Mouse (Mus musculus) neural tube, embryonic 11.5 days (tissue): ENCODE results near the gene Gm20671. TPM values are rescaled to one million over a fixed set of nuclear protein-coding genes. Genes with fewer than 3 reads are reported as not detected.
"Not testable (repeated sequence)": the region's sequence is repeated elsewhere in the genome, so short reads cannot be mapped to it uniquely, and the experiment has no call there.

Experiments
- ATAC-seq: fragments of 200-750 bp; cut with Nextera tagmentation; 2 replicates; pipeline ENCODE4 v1.8.0; 2017; ENCODE audit warnings: moderate number of reproducible peaks, mild to moderate bottlenecking, moderate TSS enrichment, moderate library complexity; ENCODE audit not compliant: insufficient read depth, low FRiP score, low TSS enrichment
- DNase-seq: peaks from one replicate; pipeline ENCODE4 v3.0.0-alpha.2; 2015; ENCODE audit warnings: low spot score
- H3K27ac ChIP-seq: fragments of 300-500 bp; sonication (generic); 2 replicates; pipeline ENCODE4 v1.5.1; 2014; ENCODE audit warnings: low read depth, mild to moderate bottlenecking, low read length
- H3K27me3 ChIP-seq: fragments of 300-500 bp; sonication (generic); 2 replicates; pipeline ENCODE4 v1.6.1; 2014; ENCODE audit warnings: mild to moderate bottlenecking, low read length, mixed read lengths; ENCODE audit not compliant: control insufficient read depth, insufficient read depth
- H3K36me3 ChIP-seq: fragments of 300-500 bp; sonication (generic); 2 replicates; pipeline ENCODE4 v1.6.1; 2014; ENCODE audit warnings: mild to moderate bottlenecking, low read length, moderate library complexity, mixed read lengths; ENCODE audit not compliant: control insufficient read depth, insufficient read depth
- H3K4me1 ChIP-seq: fragments of 300-500 bp; sonication (generic); 2 replicates; pipeline ENCODE4 v1.6.1; 2014; ENCODE audit warnings: low read length, mixed read lengths; ENCODE audit not compliant: control insufficient read depth, insufficient read depth
- H3K4me2 ChIP-seq: fragments of 300-500 bp; sonication (generic); 2 replicates; pipeline ENCODE4 v1.6.1; 2014; ENCODE audit warnings: low read depth, mild to moderate bottlenecking, moderate library complexity
- H3K4me3 ChIP-seq: fragments of 300-500 bp; sonication (generic); 2 replicates; pipeline ENCODE4 v1.5.1; 2014; ENCODE audit warnings: low read depth, low read length
- H3K9ac ChIP-seq: fragments of 300-500 bp; sonication (generic); 2 replicates; pipeline ENCODE4 v1.6.1; 2014; ENCODE audit warnings: mild to moderate bottlenecking, low read length
- H3K9me3 ChIP-seq: fragments of 300-500 bp; sonication (generic); 2 replicates; pipeline ENCODE4 v1.6.1; 2016; ENCODE audit warnings: low read length; ENCODE audit not compliant: control insufficient read depth
- WGBS: fragments of 180-500 bp; shearing (Covaris S2); extraction: QIAGEN DNeasy Blood & Tissue Kit; methylation state at CpG from one replicate; pipeline ENCODE4 v1.1.7; 2014; 5-methylcytosine and 5-hydroxymethylcytosine counted together
- polyA plus RNA-seq: library from polyadenylated mRNA; unstranded; fragments of >200 nt; fragmentation: Nextera tagmentation; extraction: Ambion mirVana; gene quantifications from 2 replicates; pipeline ENCODE4 v1.2.1, GENCODE M21; 2014

Gene Gm20671
- polyA plus RNA-seq, 1 experiment from 2014 or later: not detected

DNA sequence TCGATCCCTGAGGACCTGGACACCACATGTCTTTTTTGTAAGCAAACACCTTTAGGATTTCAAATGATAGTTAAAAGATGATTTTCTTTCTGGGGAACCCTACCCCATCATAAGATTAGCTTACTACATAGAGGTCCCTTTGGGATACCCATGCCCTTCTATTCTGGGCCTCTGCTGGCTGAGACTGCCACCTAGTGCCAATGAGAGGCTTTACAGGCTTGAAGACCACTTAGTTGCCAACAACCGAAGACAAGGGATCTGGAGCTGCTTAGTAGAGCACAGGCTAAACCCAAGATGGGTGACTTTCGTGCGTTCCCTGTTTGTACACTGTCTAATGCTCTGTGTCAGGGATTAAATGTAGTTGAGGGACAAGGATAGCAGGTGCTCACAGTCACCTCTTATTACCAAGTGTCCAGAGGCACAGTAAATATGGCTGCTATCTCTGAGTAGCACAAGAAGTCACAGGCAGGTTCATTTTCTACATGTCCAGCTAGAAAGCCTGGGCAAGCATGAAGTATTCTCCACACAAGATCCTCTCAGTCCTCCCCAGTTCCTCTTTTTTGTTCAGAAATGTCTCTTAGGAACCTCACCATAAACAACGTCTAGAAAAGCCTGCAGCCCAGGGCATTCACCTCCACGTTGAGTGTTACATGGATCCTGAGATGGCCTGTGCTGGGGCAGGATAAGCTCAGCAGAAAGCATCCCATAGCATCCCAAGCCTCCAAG is 79.1 kb downstream of the Gm20671 start:
- Histone ChIP-seq H3K4me2 (no peak overlapping the region), H3K9ac (no peak overlapping the region), H3K4me1 (peaks cover 5% of the 10 kb centered on the region; the same call in 1 of the 2 replicates), H3K9me3 (no peaks in the 10 kb centered on the region), H3K4me3 (no peak overlapping the region), H3K27me3 (no peaks in the 10 kb centered on the region), H3K27ac (no peak overlapping the region), H3K36me3 (no peaks in the 10 kb centered on the region)
- no peak for ATAC-seq
- WGBS: 71% methylated on average over 6 of the region's 6 CpGs
- DNase-seq: peak; percentile 38

DNA sequence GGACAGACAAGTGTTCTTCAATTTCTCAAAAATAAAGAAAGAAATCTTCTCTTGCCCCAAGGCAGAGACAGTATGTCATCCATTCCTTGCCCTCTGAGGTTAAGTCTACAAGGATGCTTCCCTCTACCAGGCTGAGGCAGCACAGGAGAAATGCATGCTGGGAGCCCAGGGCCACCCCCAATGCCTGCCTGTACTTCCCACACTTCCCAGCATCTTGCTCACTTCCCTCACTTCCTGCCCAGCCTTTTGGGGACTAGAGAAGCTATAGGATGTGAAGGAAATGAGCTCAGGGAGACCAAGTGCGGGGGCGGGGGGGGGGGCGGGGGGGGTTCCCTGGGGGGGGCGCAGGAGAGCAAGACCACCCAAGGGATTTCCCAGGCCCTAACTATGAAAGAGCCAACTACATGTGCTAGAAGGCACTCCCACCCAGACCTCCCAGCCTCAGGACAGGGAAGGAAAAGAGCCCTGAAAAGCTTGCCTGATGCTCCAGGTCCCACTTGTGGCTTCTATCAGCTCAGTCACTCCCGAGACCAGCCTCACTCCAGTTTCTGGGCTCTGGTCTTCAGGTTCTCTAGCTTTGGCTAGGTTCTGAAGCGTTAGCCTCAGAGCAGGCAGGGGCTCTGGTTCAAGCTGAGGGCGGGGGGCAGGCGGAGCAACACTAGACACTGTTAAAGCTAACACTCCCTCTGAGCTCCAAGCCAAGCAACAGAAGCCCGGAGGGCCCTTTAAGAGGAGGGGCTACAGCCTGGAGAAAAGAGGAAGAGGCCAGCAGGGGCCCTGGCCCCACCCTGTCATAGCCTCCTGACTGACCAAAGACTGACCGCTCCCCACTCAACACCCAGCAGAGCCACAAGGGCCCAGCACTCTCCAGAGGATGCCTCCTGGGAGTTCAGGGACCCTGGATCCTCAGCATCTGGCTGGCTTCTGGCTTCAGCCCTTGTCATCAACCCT is 80.9 kb downstream of the Gm20671 start:
- WGBS: 5% methylated on average over 9 of the region's 10 CpGs
- H3K4me2 ChIP-seq: peak overlapping the region; percentile 27
- ATAC-seq: no peak; the same call in 1 of the 2 replicates
- H3K4me3 ChIP-seq: peak overlapping the region; percentile 26
- no peaks in the 10 kb centered on the region for H3K27me3 ChIP-seq
- H3K27ac ChIP-seq: no peak overlapping the region
- peak; percentile 57 for DNase-seq
- no peaks in the 10 kb centered on the region for H3K36me3 ChIP-seq
- H3K4me1 ChIP-seq: peaks cover 5% of the 10 kb centered on the region; the same call in 1 of the 2 replicates
- H3K9me3 ChIP-seq: no peaks in the 10 kb centered on the region
- H3K9ac ChIP-seq: peak overlapping the region; percentile 26

DNA sequence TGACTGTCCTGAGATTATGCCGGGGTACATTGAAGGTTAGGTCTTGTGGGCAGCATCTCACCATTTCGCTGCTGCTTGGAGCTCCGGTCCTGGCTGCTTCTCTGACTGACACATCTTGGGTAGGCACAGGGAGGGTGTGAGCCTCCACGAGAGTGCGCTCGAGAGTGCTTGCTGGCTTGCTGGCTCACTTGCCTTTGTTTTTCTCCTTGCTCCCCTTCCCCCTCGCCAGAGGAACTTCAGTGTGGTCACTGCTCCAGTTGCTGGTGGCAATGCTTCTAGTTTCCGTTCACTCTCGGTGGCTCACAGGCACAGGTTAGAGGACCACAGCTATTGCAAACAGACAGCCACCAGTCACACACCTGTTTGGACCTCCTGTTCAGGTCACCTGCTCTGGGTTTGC is 84.8 kb downstream of the Gm20671 start:
- no peak overlapping the region for H3K9ac ChIP-seq
- ATAC-seq (no peak), DNase-seq (no peak)
- 68% methylated on average over 9 of the region's 9 CpGs for WGBS
- no peak overlapping the region for H3K4me3 ChIP-seq
- H3K27me3 ChIP-seq: no peaks in the 10 kb centered on the region
- no peak overlapping the region for H3K27ac ChIP-seq
- no peak overlapping the region for H3K4me2 ChIP-seq
- H3K36me3 ChIP-seq: no peaks in the 10 kb centered on the region
- H3K4me1 ChIP-seq: peaks cover 5% of the 10 kb centered on the region; the same call in 1 of the 2 replicates
- no peaks in the 10 kb centered on the region for H3K9me3 ChIP-seq

DNA sequence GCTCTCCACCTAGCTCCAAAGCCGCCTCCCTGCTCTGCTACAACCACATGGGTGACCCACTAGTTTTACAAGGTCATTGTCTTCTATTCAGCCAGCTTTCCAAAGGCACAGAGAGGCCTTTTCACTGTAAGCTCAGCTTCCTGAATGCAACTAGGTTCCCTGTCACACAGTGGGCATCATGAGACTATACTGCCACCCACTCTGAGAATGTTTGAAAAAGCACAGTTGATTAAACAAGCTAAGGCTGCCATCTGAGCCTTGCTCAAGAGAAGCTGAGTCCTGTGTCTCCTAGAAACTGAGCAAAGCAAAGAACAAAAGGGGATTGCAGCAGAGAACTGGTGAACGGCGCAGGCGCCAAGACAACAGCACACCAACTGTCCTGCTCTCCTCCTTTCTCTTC is 85.5 kb downstream of the Gm20671 start:
- H3K4me1 ChIP-seq, H3K9me3 ChIP-seq, H3K4me3 ChIP-seq, DNase-seq, H3K36me3 ChIP-seq, H3K9ac ChIP-seq, ATAC-seq, H3K4me2 ChIP-seq, H3K27me3 ChIP-seq, H3K27ac ChIP-seq: not testable (repeated sequence)
- 76% methylated on average over 4 of the region's 4 CpGs for WGBS

DNA sequence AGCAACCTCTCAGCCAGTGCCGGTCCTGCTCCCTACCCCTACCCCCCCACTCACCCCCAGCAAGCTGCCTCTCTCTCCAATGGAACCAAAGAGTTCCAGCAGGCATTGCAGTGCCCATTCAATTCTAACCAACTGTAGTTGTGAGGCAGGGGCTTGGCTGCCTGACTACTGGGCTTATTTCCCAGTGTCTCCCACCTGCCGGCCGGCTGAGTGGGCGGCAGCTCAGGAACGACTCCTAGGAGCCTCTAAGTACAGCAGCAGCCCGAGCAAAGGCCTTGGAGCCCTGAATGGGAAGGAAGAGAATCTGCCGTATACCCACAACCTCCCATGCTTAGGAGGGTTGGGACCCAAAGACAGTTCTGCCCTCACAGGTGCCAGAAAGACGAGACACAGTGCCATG is 86.1 kb downstream of the Gm20671 start:
- not testable (repeated sequence) for H3K4me1 ChIP-seq, ATAC-seq, H3K9ac ChIP-seq, H3K27ac ChIP-seq, H3K27me3 ChIP-seq, DNase-seq, H3K36me3 ChIP-seq, H3K4me3 ChIP-seq, H3K9me3 ChIP-seq, H3K4me2 ChIP-seq
- 93% methylated on average over 8 of the region's 8 CpGs for WGBS

DNA sequence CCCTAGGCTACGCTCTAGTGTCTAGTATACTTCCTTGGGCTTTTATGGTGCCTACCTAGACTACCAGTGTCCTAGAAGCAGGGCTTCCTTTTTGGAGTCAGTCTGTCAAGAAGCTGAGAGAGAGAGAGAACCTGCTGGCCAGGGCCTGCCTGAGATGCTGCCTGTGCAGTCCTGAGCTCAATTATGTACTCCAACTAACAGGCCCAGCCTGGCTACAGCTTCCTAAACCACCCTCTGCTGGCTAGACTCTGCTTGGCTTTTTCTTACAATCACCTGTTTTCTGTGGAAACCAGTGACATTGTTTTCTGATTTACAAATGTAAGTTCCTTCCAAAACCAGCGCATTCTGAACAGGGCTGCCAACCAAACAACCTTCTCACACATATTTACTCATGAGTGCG is 86.8 kb downstream of the Gm20671 start:
- 96% methylated on average over 3 of the region's 3 CpGs for WGBS

DNA sequence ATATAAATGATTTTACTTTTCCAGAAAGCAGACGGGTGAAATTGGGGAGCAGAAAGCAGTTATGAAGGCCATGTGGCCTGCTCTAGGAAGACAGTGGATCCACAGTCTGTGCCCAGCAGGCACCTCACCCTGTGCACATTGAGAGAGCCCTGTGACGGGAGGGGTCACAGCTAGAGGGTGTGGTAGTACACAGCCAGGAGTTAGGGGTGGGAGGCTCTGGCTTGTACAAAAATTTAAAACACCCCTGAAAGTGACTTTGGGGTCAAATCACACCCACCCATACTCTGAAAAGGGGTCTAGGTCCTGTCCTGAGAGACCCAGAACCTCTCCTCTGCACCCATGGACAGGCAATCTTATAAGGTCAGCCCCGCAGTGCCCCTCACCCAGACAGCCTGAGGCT is 90.1 kb downstream of the Gm20671 start:
- peak; percentile 48; the same call in 1 of the 2 replicates for ATAC-seq
- not testable (repeated sequence) for H3K9me3 ChIP-seq, H3K9ac ChIP-seq, H3K27ac ChIP-seq, H3K27me3 ChIP-seq, DNase-seq, H3K36me3 ChIP-seq, H3K4me3 ChIP-seq, H3K4me2 ChIP-seq, H3K4me1 ChIP-seq
- WGBS: 89% methylated on average over 3 of the region's 3 CpGs

More for the DNA sequence above, 86.8 kb downstream of the Gm20671 start:
- no peak overlapping the region for H3K4me3 ChIP-seq
- H3K27me3 ChIP-seq: no peaks in the 10 kb centered on the region
- no peak overlapping the region for H3K27ac ChIP-seq
- no peaks in the 10 kb centered on the region for H3K36me3 ChIP-seq
- DNase-seq (no peak), ATAC-seq (no peak)
- no peaks in the 10 kb centered on the region for H3K9me3 ChIP-seq
- H3K4me2 ChIP-seq: no peak overlapping the region
- H3K9ac ChIP-seq: no peak overlapping the region
- H3K4me1 ChIP-seq: no peaks in the 10 kb centered on the region

DNA sequence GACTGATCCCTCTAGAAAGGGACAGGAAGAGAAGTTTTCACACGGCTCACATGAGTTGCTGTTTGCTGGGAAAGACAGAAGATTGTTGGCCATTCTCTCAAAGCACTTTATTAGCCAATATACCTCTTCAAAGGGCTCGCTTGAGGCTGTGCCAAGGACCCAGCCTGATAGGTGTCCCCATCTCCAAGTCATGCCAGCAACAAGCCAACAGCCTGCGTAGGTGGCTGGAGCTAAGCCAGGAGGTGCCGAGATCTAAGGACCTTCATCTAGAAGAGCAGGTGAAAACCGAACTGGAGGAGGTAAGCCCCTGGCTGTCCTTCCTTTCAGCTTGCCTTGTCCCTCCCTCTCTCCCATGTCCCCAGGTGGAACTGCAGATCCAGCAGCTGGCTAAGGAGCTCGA is 91.1 kb downstream of the Gm20671 start:
- DNase-seq: no peak
- no peak overlapping the region for H3K4me3 ChIP-seq
- 85% methylated on average over 6 of the region's 6 CpGs for WGBS
- no peaks in the 10 kb centered on the region for H3K36me3 ChIP-seq
- no peaks in the 10 kb centered on the region for H3K4me1 ChIP-seq
- no peaks in the 10 kb centered on the region for H3K9me3 ChIP-seq
- H3K4me2 ChIP-seq: no peak overlapping the region
- no peaks in the 10 kb centered on the region for H3K27me3 ChIP-seq
- no peak overlapping the region for H3K9ac ChIP-seq
- no peak overlapping the region for H3K27ac ChIP-seq
- no peak for ATAC-seq
